9 mouse cellular contexts compared by ENCODE assay signal in the genomic region with DNA sequence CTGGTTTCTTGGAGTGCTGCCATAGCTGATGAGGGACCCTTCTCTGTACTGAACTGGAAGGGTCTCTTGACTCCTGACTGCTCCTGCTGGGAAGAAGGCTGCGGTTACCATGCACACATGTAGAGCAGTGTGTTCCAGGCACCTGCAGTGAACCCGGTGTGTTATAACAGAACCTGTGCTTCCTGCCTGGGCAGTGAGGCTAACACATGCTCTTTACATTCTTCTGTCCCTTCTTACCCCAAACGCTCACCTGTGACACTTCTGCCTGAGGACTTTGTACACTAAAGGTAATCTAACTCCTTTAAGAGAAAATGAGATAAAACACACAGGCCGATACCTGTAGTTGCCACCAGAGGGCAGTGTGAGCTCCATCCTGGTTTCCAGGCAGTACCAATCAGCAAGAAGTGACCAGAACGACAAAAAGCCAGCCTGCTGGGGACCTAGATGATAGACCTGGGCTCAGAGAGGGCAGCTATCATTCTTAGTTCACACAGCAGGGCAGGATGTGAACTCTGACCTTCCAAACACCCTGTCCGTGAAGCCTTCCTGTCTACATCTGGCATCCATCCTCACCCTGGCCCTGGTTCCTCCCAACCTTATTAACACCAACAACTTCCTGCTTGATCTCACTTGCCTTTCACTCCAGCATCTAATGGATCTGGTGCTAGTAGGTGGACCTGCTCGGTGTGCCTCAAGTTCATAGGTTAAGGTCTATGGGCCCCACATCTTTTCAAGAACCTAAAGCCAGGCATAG. TPM values are rescaled to one million over a fixed set of nuclear protein-coding genes. Genes with fewer than 3 reads are reported as not detected.
A peak's percentile ranks its signal among the peaks of the same experiment; 100 is the strongest.
DNase-seq lines count a peak whose midpoint lies in the region; ATAC-seq and TF ChIP-seq lines count a peak whose summit lies in the region.
"Had no signal": no experiment of that assay in that cellular context is flagged by ENCODE, and none has a peak within 500 bp of the region (broad histone marks: within the 10 kb centered on the region; RNA-seq: fewer than 3 reads in every experiment).

No protein-coding gene starts in this region.

- ATAC-seq in limb, embryonic 12.5 days (ENCODE audit: insufficient number of reproducible peaks, insufficient read depth, low FRiP score, low TSS enrichment, low read depth) = no peak
- ATAC-seq in stomach, postnatal 0 days (ENCODE audit: low FRiP score, low TSS enrichment) = peak; percentile 53

- peak overlapping the region; percentile 58; the same call in 1 of the 2 replicates for H3K27ac ChIP-seq in limb, embryonic 12.5 days
- no peak overlapping the region for H3K27ac ChIP-seq in stomach, postnatal 0 days (replicated peaks)

- 24% methylated on average over 7 of the region's 7 CpGs for WGBS in limb, embryonic 12.5 days
- WGBS in stomach, postnatal 0 days = 24% methylated on average over 7 of the region's 7 CpGs

- no peak for TF ChIP-seq EP300 in stomach, postnatal 0 days (optimal IDR thresholded peaks at IDR 0.05)

- H3K4me3 ChIP-seq in limb, embryonic 12.5 days (replicated peaks) = no peak overlapping the region
- H3K4me3 ChIP-seq in stomach, postnatal 0 days (ENCODE audit: low read depth, low read length) = no peak overlapping the region
- H3K4me3 ChIP-seq: erythroblast, embryonic 14.5 days had no signal

- peaks cover 35% of the 10 kb centered on the region for H3K4me1 ChIP-seq in limb, embryonic 12.5 days (replicated peaks)
- H3K4me1 ChIP-seq in stomach, postnatal 0 days (replicated peaks; ENCODE audit: control insufficient read depth, insufficient read depth) = no peaks in the 10 kb centered on the region

- H3K27me3 ChIP-seq in limb, embryonic 12.5 days = no peaks in the 10 kb centered on the region
- H3K27me3 ChIP-seq in stomach, postnatal 0 days (ENCODE audit: control insufficient read depth, insufficient read depth, low read length) = no peaks in the 10 kb centered on the region

- no peak overlapping the region for H3K9ac ChIP-seq in limb, embryonic 12.5 days (replicated peaks)
- H3K9ac ChIP-seq in stomach, postnatal 0 days (ENCODE audit: low read length) = peak overlapping the region; percentile 28; the same call in 1 of the 2 replicates

- no peaks in the 10 kb centered on the region for H3K9me3 ChIP-seq in limb, embryonic 12.5 days
- H3K9me3 ChIP-seq in stomach, postnatal 0 days (ENCODE audit: control insufficient read depth, low read length) = no peaks in the 10 kb centered on the region

- no peak overlapping the region for H3K4me2 ChIP-seq in limb, embryonic 12.5 days
- H3K4me2 ChIP-seq in stomach, postnatal 0 days (replicated peaks; ENCODE audit: low read depth) = no peak overlapping the region

- no peaks in the 10 kb centered on the region for H3K36me3 ChIP-seq in limb, embryonic 12.5 days
- H3K36me3 ChIP-seq in stomach, postnatal 0 days (ENCODE audit: control insufficient read depth, insufficient read depth, low read length) = no peaks in the 10 kb centered on the region

- peak; percentile 76 for DNase-seq in 416B (ENCODE audit: low read depth)
- peak; percentile 81 to 82 for DNase-seq in adrenal gland, adult 18-20 months (ENCODE audit: low spot score in 2 of 2)
- DNase-seq in embryo, embryonic 11 days = peak; percentile 84
- peak; percentile 43 for DNase-seq in gastrocnemius, postnatal 25 days
- peak; percentile 65 to 85 for DNase-seq in kidney, adult 8-10 months
- DNase-seq in natural killer cell, adult 2 months (ENCODE audit: low spot score in 2 of 2) = peak; percentile 79 to 80
- DNase-seq in stomach, postnatal 0 days (ENCODE audit: low spot score) = peak; percentile 84

- TF ChIP-seq CTCF in stomach, postnatal 0 days (IDR thresholded peaks at IDR 0.05; ENCODE audit: low read depth) = peak; percentile 96

RNA-seq across cellular contexts. Expression of gene C1qtnf6, which starts 16.6 kb away (rescaled TPM):
- 10 to 100 TPM; 14.1 to 15.0 TPM for total RNA-seq in adrenal gland, adult 18-20 months (2021)
- total RNA-seq in gastrocnemius, postnatal 25 days (2021) = 10 to 100 TPM; 16.4 to 16.8 TPM
- 14.8 and 20.0 TPM in 2 replicates for polyA plus RNA-seq in limb, embryonic 12.5 days (2016; fragmentation: Nextera tagmentation; extraction: Ambion mirVana)
- 20.2 and 24.6 TPM in 2 replicates for polyA plus RNA-seq in stomach, postnatal 0 days (2015; fragmentation: Nextera tagmentation; extraction: Ambion mirVana)
- polyA plus RNA-seq: erythroblast, embryonic 14.5 days had no signal

RNA-seq across cellular contexts. Expression of gene Il2rb, which starts 19.5 kb away (rescaled TPM):
- total RNA-seq in adrenal gland, adult 18-20 months (2021) = 1 to 10 TPM; 1.1 to 2.5 TPM
- not detected for total RNA-seq in gastrocnemius, postnatal 25 days (2021)
- polyA plus RNA-seq in limb, embryonic 12.5 days (2016; fragmentation: Nextera tagmentation; extraction: Ambion mirVana) = 0.05 and 0.08 TPM in 2 replicates
- polyA plus RNA-seq in stomach, postnatal 0 days (2015; fragmentation: Nextera tagmentation; extraction: Ambion mirVana) = 0.24 and 0.30 TPM in 2 replicates

RNA-seq across cellular contexts. Expression of gene Sstr3, which starts 29.9 kb away (rescaled TPM):
- total RNA-seq in adrenal gland, adult 18-20 months (2021) = 1 to 10 TPM in 1 of 2 experiments, under 1 TPM in 1; 0.45 to 1.2 TPM
- not detected for total RNA-seq in gastrocnemius, postnatal 25 days (2021)
- polyA plus RNA-seq in limb, embryonic 12.5 days (2016; fragmentation: Nextera tagmentation; extraction: Ambion mirVana) = 0.05 TPM in 1 of 2 replicates, not detected in the other
- 0.02 and 0.08 TPM in 2 replicates for polyA plus RNA-seq in stomach, postnatal 0 days (2015; fragmentation: Nextera tagmentation; extraction: Ambion mirVana)
- polyA plus RNA-seq: erythroblast, embryonic 14.5 days had no signal

RNA-seq across cellular contexts. Expression of gene Tmprss6, which starts 46.1 kb away (rescaled TPM):
- 1 to 10 TPM in 1 of 2 experiments, under 1 TPM in 1; 0.54 to 2.4 TPM for total RNA-seq in adrenal gland, adult 18-20 months (2021)
- not detected for total RNA-seq in gastrocnemius, postnatal 25 days (2021)
- 0.10 TPM in 1 of 2 replicates, not detected in the other for polyA plus RNA-seq in limb, embryonic 12.5 days (2016; fragmentation: Nextera tagmentation; extraction: Ambion mirVana)
- polyA plus RNA-seq in stomach, postnatal 0 days (2015; fragmentation: Nextera tagmentation; extraction: Ambion mirVana) = 0.48 and 0.50 TPM in 2 replicates

RNA-seq across cellular contexts. Expression of gene Rac2, which starts 58.0 kb away (rescaled TPM):
- total RNA-seq in adrenal gland, adult 18-20 months (2021) = 1 to 10 TPM; 4.2 to 8.9 TPM
- total RNA-seq in gastrocnemius, postnatal 25 days (2021) = 1 to 10 TPM in 1 of 2 experiments, under 1 TPM in 1; 0.43 to 3.4 TPM
- polyA plus RNA-seq in limb, embryonic 12.5 days (2016; fragmentation: Nextera tagmentation; extraction: Ambion mirVana) = 5.1 and 6.0 TPM in 2 replicates
- 6.4 and 8.0 TPM in 2 replicates for polyA plus RNA-seq in stomach, postnatal 0 days (2015; fragmentation: Nextera tagmentation; extraction: Ambion mirVana)
